Mouse (Mus musculus) CH12.LX (cell line): ENCODE measurements around the gene Ddah2. TPM values are rescaled to one million over a fixed set of nuclear protein-coding genes. Genes with fewer than 3 reads are reported as not detected.

ENCODE experiments used
- DNase-seq: peaks from one replicate; pipeline ENCODE4 v3.0.0-alpha.2; 2013; ENCODE audit errors: extremely low read depth
- H3K27ac ChIP-seq: 2 replicates; pipeline ENCODE4 v1.5.1; 2012; ENCODE audit warnings: low read depth, mild to moderate bottlenecking, control low read depth, moderate library complexity; ENCODE audit not compliant: insufficient read depth
- H3K27me3 ChIP-seq: replicated peaks from 2 replicates; pipeline ENCODE3; 2012; ENCODE audit warnings: inconsistent platforms
- H3K36me3 ChIP-seq, 2 experiments: replicated peaks in 1 of 2; 2 replicates each; pipeline versions ENCODE3 to v1.6.1; 2012; ENCODE audit warnings: inconsistent platforms in 1 of 2, low read length in 1 of 2, mild to moderate bottlenecking in 1 of 2, mixed read lengths in 1 of 2, moderate library complexity in 1 of 2; ENCODE audit not compliant: control insufficient read depth in 1 of 2, insufficient read depth in 1 of 2
- H3K4me1 ChIP-seq, 2 experiments: 2 replicates each; pipeline ENCODE4 v1.6.1; 2012; ENCODE audit warnings: inconsistent platforms in 1 of 2, moderate library complexity in 1 of 2; ENCODE audit not compliant: insufficient read depth in 2 of 2, control insufficient read depth in 1 of 2
- H3K4me2 ChIP-seq: 2 replicates; pipeline ENCODE4 v1.6.1; 2012; ENCODE audit warnings: low read depth, mild to moderate bottlenecking, control low read depth; ENCODE audit not compliant: poor library complexity, insufficient read depth, severe bottlenecking
- H3K4me3 ChIP-seq, 3 experiments: fragments of 150-350 bp in 1 of 3; sonication (generic) in 1 of 3; replicated peaks in 1 of 3; 2 replicates each; pipeline versions ENCODE3 to v1.5.1; 2011 to 2012; ENCODE audit warnings: low read depth in 2 of 3, low read length in 2 of 3, mild to moderate bottlenecking in 2 of 3, moderate library complexity in 2 of 3, control low read depth in 1 of 3, improper control_type of control experiment in 1 of 3, inconsistent platforms in 1 of 3, mixed read lengths in 1 of 3; ENCODE audit not compliant: poor library complexity in 1 of 3
- H3K79me2 ChIP-seq: replicated peaks from 2 replicates; pipeline ENCODE4 v1.6.1; 2012; ENCODE audit warnings: mild to moderate bottlenecking, moderate library complexity; ENCODE audit not compliant: control insufficient read depth, poor library complexity, insufficient read depth, severe bottlenecking; ENCODE audit errors: extremely low read depth
- H3K9ac ChIP-seq: 2 replicates; pipeline ENCODE4 v1.6.1; 2012; ENCODE audit warnings: low read depth, mild to moderate bottlenecking, control low read depth, moderate library complexity; ENCODE audit not compliant: insufficient read depth
- H3K9me3 ChIP-seq: replicated peaks from 2 replicates; pipeline ENCODE3; 2012; ENCODE audit warnings: low read length, inconsistent platforms, mixed read lengths
- CTCF ChIP-seq, 2 experiments: IDR thresholded peaks in 1 of 2; conservative IDR thresholded peaks in 1 of 2; 2 replicates each; pipeline ENCODE4 v1.5.1; 2011 to 2012; ENCODE audit warnings: low read depth in 2 of 2, low read length in 2 of 2, improper control_type of control experiment in 1 of 2, inconsistent platforms in 1 of 2, mild to moderate bottlenecking in 1 of 2, moderate library complexity in 1 of 2
- E2F4 ChIP-seq: IDR thresholded peaks from 2 replicates; pipeline ENCODE4 v1.6.1; 2011; ENCODE audit warnings: low read depth, low read length, improper control_type of control experiment; ENCODE audit not compliant: insufficient replicate concordance
- ETS1 ChIP-seq: conservative IDR thresholded peaks from 2 replicates; pipeline ENCODE4 v1.6.1; 2012; ENCODE audit warnings: low read depth, mild to moderate bottlenecking, inconsistent platforms, low read length, improper control_type of control experiment, moderate library complexity
- GABPA ChIP-seq: IDR thresholded peaks from 2 replicates; pipeline ENCODE4 v1.6.1; 2012; ENCODE audit warnings: low read depth, low read length, improper control_type of control experiment, inconsistent platforms; ENCODE audit not compliant: insufficient replicate concordance
- IRF4 ChIP-seq: IDR thresholded peaks from 2 replicates; pipeline ENCODE4 v1.6.1; 2014; ENCODE audit warnings: low read depth, mild to moderate bottlenecking, inconsistent platforms, low read length, improper control_type of control experiment
- JUN ChIP-seq: IDR thresholded peaks from 2 replicates; pipeline ENCODE4 v1.6.1; 2011; ENCODE audit warnings: low read depth, mild to moderate bottlenecking, low read length, improper control_type of control experiment, moderate library complexity; ENCODE audit not compliant: insufficient read depth
- JUND ChIP-seq: conservative IDR thresholded peaks from 2 replicates; pipeline ENCODE4 v1.6.1; 2011; ENCODE audit warnings: low read depth, low read length, improper control_type of control experiment
- MAZ ChIP-seq: IDR thresholded peaks from 2 replicates; pipeline ENCODE4 v1.6.1; 2012; ENCODE audit warnings: low read depth, mild to moderate bottlenecking, inconsistent platforms, low read length, improper control_type of control experiment, moderate library complexity
- RAD21 ChIP-seq: IDR thresholded peaks from 2 replicates; pipeline ENCODE4 v1.6.1; 2011; ENCODE audit warnings: low read depth, mild to moderate bottlenecking, low read length, improper control_type of control experiment, moderate library complexity
- RCOR1 ChIP-seq: conservative IDR thresholded peaks from 2 replicates; pipeline ENCODE4 v1.6.1; 2012; ENCODE audit warnings: low read depth, mild to moderate bottlenecking, inconsistent platforms, low read length, improper control_type of control experiment
- TBP ChIP-seq: conservative IDR thresholded peaks from 2 replicates; pipeline ENCODE4 v1.6.1; 2011; ENCODE audit warnings: low read depth, low read length, improper control_type of control experiment
- TCF12 ChIP-seq: IDR thresholded peaks from 2 replicates; pipeline ENCODE4 v1.6.1; 2014; ENCODE audit warnings: low read depth, mild to moderate bottlenecking, inconsistent platforms, low read length, improper control_type of control experiment
- UBTF ChIP-seq: IDR thresholded peaks from 2 replicates; pipeline ENCODE4 v1.6.1; 2012; ENCODE audit warnings: low read depth, mild to moderate bottlenecking, inconsistent platforms, low read length, improper control_type of control experiment, moderate library complexity
- USF1 ChIP-seq: IDR thresholded peaks from 2 replicates; pipeline ENCODE4 v1.6.1; 2014; ENCODE audit warnings: low read depth, mild to moderate bottlenecking, inconsistent platforms, low read length, improper control_type of control experiment
- ZC3H11A ChIP-seq: IDR thresholded peaks from 2 replicates; pipeline ENCODE4 v1.6.1; 2012; ENCODE audit warnings: low read depth, mild to moderate bottlenecking, inconsistent platforms, low read length, improper control_type of control experiment
- ZNF384 ChIP-seq: IDR thresholded peaks from 2 replicates; pipeline ENCODE4 v1.6.1; 2012; ENCODE audit warnings: low read depth, low read length, improper control_type of control experiment, inconsistent platforms
- dilution Hi-C: fragments of 300-500 bp; cut with MboI; formaldehyde crosslinking; loops from 2 replicates; pipeline ENCODE4 v1.14.3; 2020; ENCODE audit warnings: low sequenced_read_pairs; ENCODE audit not compliant: extremely low pct_unique_long_range_greater_than_20kb, extremely low pct_ligation_motif_present
- in situ Hi-C: fragments of 300-500 bp; cut with MboI; formaldehyde crosslinking; loops from 3 replicates; pipeline ENCODE4 v1.14.3; 2019; ENCODE audit warnings: low sequenced_read_pairs, low pct_ligation_motif_present, low pct_unique_long_range_greater_than_20kb, mixed read lengths
- polyA plus RNA-seq: library from polyadenylated mRNA; unstranded; fragments of >175 nt; gene quantifications from 2 replicates; pipeline ENCODE4 v1.2.1, GENCODE M21; 2012; ENCODE audit warnings: low read depth; ENCODE audit not compliant: insufficient read length
- total RNA-seq, 2 experiments: library from RNA; depleted of rRNA; stranded (reverse); fragments of 300-350 nt in 1 of 2; fragments of >200 nt in 1 of 2; gene quantifications; 2 replicates each; pipeline ENCODE4 v1.2.3; 2012 to 2014

Ddah2 gene
- total and polyA plus RNA-seq, 3 experiments: 0.94 to 4.8 (median 3.4) TPM

- no peak within 1 kb of the TSS for H3K9ac ChIP-seq
- H3K4me1 ChIP-seq: 0 out of 4 replicates have a peak, but pooled peaks cover 2 to 4% of the 10 kb centered on the region in 2 experiments
- H3K9me3 ChIP-seq: no peaks in the 10 kb centered on the region
- no peaks in the 10 kb centered on the region for H3K27me3 ChIP-seq
- no peak for DNase-seq
- no peak within 1 kb of the TSS for H3K4me3 ChIP-seq
- peaks cover 4 to 32% of the 10 kb centered on the region in 2 experiments for H3K36me3 ChIP-seq
- in situ Hi-C loops (loop anchor here (5.0 kb wide), 1 partner anchor 44 kb away; no protein-coding TSS in a partner anchor), dilution Hi-C loops (no loop called here)
- H3K4me2 ChIP-seq: 0 out of 2 replicates have a peak within 1 kb of the TSS, but pooled peaks have one; percentile 1
- no peak within 1 kb of the TSS for H3K27ac ChIP-seq
- no peaks in the 10 kb centered on the region for H3K79me2 ChIP-seq
- TF ChIP-seq ZNF384 (no peak), IRF4 (no peak), MAZ (no peak), GABPA (no peak), USF1 (no peak), ETS1 (no peak), TBP (no peak), RCOR1 (no peak), ZC3H11A (no peak), JUN (no peak), JUND (no peak), CTCF (conservative IDR thresholded peaks at IDR 0.05 in 1 of 2, IDR thresholded peaks at IDR 0.05 in 1 of 2; ENCODE audit: low read depth in 2 of 2, low read length in 2 of 2) (no peak), E2F4 (no peak), UBTF (no peak)
These were observed 7.2 kb downstream of the Ddah2 start, which contains the start of gene Mpig6b for GRCm38 (mm10) chr17:35066084-35066483. Gene Mpig6b (minus strand): TSS chr17:35066184.

GRCm38 (mm10) chr17:35068213-35068914 lies 9.5 kb downstream of the Ddah2 start:
- Histone ChIP-seq H3K36me3 (peaks cover 0 to 12% of the 10 kb centered on the region in 2 experiments), H3K27me3 (no peaks in the 10 kb centered on the region), H3K9me3 (no peaks in the 10 kb centered on the region), H3K27ac (no peak overlapping the region), H3K79me2 (no peaks in the 10 kb centered on the region), H3K4me2 (no peak overlapping the region), H3K9ac (no peak overlapping the region), H3K4me1 (0 out of 4 replicates have a peak, but pooled peaks cover 2 to 4% of the 10 kb centered on the region in 2 experiments), H3K4me3 (no peak overlapping the region)
- dilution Hi-C loops: no loop called here
- in situ Hi-C loops: loop anchor here (5.0 kb wide), 1 partner anchor 46 kb away; no protein-coding TSS in a partner anchor
- no peak for DNase-seq
- TF ChIP-seq TCF12: no peak
- TF ChIP-seq RAD21: no peak
- no peak for TF ChIP-seq UBTF
